Mouse (Mus musculus): ENCODE measurements at regions not wholly inside any gene's neighbourhood (a gene's known extent, or its start where the extent isn't known, plus 50 kb on each side); places are given as distances from the start of the nearest gene placed in this dataset.

GRCm38 (mm10) chrX:11801208-11801607 lies 358.9 kb downstream of the Bcor start:
- TF ChIP-seq POLR2A (IDR thresholded peaks at IDR 0.05; ENCODE audit: insufficient read depth, low read length), result no peak
- TF ChIP-seq EP300 (IDR thresholded peaks at IDR 0.05; ENCODE audit: insufficient read depth, low read depth, low read length), result no peak
- no peak for TF ChIP-seq CTCF (IDR thresholded peaks at IDR 0.05; ENCODE audit: low read depth, low read length)
